Mouse (Mus musculus): ENCODE results near the gene Krt13.

Krt13 gene

DNA sequence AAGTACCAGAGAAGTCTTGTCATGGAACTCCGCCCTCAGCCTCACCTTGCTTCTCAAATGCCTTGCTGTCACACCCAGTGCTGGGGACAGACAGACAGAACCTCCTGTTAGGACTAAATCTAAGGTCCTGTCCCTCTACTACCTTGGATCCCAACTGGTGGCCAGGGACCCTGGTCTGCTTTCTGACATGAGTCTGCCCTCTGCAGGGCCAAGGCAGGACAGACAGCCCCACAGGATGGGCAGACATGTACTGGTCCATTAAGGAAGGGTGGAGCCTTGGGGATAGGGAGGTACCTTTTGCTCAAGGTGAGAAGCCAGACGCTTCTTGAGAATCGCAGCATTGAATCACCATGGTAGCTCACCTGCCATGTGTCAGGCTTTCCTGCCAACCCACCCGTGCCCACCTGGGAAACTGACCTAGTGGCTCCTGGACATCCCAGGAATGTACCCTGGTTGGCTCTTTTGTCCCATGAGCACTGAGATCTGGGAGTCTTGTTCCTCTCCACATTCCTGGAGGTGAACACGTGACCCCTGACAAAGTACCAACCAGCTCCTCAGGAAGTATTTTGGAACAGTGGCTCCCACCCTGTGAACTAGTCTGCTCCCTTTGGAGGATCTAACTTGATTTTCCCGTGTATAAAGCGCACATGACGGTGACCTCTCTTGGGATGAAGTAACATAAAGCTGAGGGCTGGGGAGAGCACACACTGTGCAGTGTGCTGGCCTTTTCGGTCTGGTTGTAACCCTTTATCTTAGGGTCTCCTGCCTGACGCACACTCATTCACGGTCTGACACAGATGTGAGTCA is 8.2 kb downstream of the Krt13 start:
- no peak for DNase-seq (ENCODE audit: low spot score)

DNA sequence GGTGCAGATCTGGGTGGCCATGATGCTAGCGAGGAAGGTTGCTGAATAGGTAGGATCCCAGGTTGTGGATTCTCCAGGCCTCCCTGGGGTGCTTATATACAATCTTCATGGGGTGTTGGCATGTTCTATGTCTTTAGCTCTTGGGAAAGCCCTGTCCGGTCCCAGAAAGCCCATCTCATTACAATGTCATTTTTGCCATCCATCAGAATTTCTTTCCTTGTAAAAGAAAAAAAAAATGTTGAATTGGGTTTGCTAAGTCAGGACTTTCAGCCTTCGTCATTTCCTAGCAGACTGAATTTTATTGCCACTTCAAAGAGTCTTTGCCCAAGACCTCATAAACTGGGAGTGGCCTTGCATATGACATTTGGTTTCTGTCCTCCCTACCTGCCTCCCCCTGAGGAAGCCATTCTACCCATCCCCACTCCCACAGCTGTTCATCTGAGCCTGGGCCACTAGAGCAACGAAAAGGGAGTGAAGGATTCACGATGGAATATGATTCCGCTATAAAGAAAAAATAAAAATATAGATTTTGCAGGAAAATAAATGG is 15.7 kb downstream of the Krt13 start, which contains the start of gene Krt36:
Gene Krt36 (minus strand): TSS at position 51 of the 547 bp plus-strand sequence.
- DNase-seq (ENCODE audit: low spot score) = no peak

DNA sequence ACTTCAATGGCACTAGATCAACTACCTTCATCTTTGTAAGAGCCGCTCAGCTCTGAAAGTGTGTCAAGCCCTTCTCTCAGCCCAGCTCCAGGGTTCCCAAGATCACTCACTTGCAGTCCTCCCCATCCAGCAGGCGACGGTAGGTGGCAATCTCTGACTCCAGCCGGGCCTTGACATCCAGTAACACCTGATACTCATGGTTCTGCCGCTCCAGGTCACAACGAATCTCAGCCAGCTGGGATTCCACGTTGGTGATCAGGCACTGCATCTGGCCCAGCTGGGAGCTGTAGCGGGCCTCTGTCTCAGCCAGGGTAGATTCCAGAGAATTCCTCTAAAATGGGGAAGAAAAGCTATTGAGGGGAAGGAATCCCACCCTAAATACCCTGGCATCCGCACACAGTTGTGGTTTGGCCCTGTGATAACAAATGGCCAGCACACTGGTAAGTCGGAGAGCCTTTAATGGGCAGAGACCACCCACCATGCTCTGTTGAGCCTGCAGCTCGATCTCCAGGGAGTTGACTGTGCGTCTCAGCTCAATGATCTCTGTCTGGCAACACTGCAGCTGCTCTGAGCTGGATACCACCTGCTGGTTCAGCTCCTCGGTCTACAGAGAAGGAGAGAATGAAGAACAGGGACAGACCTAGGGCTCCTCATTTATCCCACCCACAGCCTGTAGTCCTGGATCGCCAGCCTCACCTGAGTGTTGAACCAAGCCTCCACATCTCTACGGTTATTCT is 18.5 kb downstream of the Krt13 start:
- no peak for DNase-seq (ENCODE audit: low spot score)

DNA sequence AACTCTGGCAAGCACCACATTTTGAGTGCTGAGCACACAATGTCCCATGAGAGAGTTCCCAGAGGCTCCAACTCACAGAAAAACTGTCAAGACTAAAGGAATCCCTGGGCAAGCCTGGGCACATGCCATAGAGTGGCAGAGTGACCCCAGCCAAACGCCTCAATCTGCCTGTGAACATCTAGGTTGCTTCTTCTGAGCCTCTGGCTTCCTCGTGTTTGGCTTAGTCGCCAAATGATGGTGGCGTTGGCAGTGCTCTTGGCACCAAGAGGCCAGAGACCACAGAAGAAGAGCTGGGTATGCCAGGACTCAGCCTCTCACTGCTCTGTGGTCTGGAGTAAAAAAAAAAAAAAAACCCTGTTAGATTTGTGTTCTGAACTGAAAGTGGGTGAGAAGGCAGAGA is 21.0 kb downstream of the Krt13 start:
- DNase-seq (ENCODE audit: low spot score) = no peak

DNA sequence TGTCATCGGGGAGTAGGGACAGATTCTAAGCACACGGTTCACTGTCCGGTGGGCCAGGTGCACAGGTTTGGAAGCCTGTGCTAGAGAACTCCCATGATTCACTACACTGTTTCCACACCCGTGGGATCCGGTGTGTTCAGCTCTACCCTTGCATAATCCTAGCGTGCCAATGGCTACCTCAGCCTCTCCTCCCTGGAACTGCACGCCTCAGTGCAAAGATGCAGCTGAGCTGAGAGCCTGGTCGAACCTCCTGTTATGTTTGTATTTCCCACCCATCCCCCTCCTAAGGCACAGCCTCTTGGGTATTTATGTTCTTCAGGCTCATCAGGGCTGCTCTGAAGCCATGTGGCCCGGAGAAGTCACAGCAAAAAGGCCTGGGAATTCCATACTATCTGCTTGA is 23.5 kb downstream of the Krt13 start:
- no peak for DNase-seq (ENCODE audit: low spot score)

DNA sequence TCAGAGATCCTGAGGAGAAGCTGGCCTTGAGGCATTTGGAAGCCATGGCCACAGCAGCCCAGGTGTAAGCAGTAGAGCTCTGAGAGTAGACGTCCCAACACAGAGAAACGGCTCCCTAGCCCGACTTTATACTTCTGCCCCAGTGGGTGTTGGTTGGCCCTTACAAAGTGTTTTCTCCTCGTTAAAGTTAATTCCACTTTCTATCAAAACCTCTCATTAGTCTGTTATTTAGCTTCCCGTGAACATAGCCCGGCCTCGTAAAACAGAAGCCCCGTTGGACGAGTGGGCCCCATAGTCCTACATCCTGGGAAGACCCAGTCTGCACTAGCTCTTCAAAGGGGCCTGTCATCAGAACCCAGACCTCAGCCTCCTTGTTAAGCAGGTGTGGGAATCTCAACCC is 25.2 kb downstream of the Krt13 start, which contains the start of gene Krt35:
Gene Krt35 (minus strand): TSS at position 101 of the 400 bp plus-strand sequence.
- DNase-seq (ENCODE audit: low spot score) = no peak

DNA sequence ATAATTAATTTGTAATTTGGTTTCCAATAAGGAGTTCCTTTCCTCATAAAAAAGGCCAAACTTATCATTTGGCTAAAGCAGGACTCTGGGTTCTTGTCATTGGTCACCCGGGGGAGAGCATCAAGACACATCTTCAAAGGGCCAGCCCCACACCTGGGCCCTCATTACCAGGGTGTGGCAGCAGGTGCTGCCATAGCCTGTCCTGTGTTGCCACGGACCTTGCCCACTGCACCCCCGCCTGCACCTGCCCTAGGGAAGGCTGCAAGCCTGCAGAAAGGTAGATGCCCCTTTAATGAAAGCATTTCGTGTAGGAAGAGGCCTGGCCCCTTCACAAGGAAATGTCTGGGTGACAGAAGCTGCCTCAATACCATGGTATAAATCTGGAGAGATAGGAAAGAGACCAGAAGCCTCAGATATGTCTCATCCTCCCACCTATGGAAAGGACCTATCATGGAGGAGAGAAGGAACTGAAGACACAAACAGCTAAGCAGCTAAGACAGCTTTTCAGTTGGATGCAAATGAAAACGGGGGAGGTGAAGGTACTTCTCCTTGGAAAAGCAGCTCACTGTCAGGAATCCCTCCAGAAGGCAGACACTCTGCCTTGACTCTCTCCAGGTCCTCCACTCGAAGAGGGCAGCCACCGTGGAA is 32.9 kb downstream of the Krt13 start:
- DNase-seq (ENCODE audit: low spot score) = no peak

DNA sequence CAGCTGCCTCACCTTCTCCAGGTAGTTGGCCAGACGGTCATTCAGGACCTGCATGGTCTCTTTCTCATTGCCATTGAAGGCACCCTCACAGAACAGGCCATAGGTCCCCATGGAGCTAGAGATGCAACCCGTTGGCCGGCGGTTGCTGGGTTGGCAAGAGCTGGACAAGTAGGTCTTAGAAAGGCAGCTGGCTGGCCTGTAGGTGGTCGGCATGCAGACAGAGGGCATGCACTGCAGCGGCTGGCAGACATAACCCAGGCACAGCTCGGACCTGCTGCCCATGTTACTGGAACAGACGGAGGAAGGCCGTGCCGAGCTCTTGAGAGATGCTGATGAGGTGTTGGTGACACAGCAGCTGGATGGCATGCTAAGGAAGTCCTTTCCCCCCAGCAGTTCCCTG is 33.5 kb downstream of the Krt13 start, which contains the start of gene Krt32:
Gene Krt32 (minus strand): TSS at position 366 of the 400 bp plus-strand sequence.
- DNase-seq (ENCODE audit: low spot score) = no peak

DNA sequence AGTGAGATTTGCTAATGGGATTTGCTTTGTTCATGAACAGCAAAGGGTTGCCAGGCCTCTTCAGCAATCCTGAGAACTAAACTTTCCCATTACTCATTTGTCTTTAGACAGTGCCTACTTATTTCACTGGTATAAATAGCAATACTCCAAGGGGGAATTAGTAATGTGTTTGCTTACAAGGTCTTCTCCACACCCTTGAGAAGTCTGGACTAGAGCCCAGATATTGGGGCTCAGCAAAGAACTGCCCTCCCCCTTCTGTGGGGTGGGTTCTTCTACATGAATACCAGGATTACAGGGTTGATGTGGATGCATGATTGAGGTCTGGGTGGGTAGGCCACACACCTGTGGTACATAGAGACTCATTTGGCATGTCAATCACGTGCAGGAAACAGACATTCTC is 47.5 kb downstream of the Krt13 start:
- DNase-seq (ENCODE audit: low spot score) = no peak
